Mouse (Mus musculus): Measurements from ENCODE around the gene Matn4. TPM values are rescaled to one million over a fixed set of nuclear protein-coding genes. Genes with fewer than 3 reads are reported as not detected.

The Matn4 gene
- total RNA-seq, 1 experiment, result 2.3 TPM

DNA sequence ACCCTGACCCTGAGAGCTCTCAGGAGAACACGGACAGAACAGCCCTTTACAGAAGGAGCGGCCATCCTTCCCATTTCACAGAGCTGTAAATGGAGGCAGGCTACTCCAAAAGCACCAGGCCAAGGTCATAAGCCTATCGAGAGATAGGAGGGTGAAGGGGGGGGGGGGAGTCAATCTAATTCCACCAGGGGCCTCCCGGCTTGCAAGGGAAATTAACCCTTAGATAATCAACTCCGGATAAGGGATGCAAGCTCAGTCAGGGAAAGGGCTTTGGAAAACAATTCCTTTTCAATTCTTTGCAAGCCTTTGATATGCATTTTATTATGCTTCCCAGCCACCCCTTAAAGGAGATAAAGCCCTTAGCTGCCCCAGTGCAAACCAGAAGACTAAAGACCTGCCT is 23.5 kb upstream of the Matn4 start:
- H3K4me1 ChIP-seq (ENCODE audit: control insufficient read depth in 2 of 2, insufficient read depth in 2 of 2, low read length in 2 of 2, poor library complexity in 1 of 2), result peaks cover 7 to 41% of the 10 kb centered on the region in 2 experiments; a peak in 3 of 4 replicates

DNA sequence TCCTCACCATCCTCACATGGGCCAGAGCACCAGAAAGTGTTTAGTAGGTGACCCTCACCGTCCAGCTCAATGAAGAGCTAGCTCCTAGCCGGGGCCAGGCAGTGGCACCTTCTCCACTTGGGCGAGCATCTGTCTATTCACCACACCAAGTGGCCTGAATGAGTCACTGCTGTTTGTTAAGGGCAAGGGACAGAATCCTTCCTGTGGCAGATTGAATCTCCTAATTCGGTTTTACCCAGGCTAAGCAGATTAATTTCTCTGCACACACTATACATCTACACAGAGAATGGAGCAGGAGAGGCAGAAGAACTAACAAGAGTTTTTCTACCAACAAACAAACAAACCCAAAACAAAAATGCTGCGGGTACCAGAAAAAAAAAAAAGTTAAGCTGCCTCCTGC is 22.0 kb upstream of the Matn4 start:
- Histone ChIP-seq H3K9ac (ENCODE audit: insufficient read depth, low read depth, low read length, poor library complexity, severe bottlenecking) (no peak overlapping the region), H3K36me3 (ENCODE audit: control insufficient read depth, insufficient read depth, low read length, poor library complexity, severe bottlenecking) (peaks cover 38% of the 10 kb centered on the region), H3K27ac (ENCODE audit: insufficient read depth, low read depth, low read length, poor library complexity, severe bottlenecking) (no peak overlapping the region), H3K4me3 (ENCODE audit: insufficient read depth in 1 of 2, low read depth in 1 of 2, low read length in 2 of 2, poor library complexity in 1 of 2, severe bottlenecking in 1 of 2) (no peak overlapping the region), H3K4me1 (ENCODE audit: control insufficient read depth in 2 of 2, insufficient read depth in 2 of 2, low read length in 2 of 2, poor library complexity in 1 of 2) (peaks cover 5 to 29% of the 10 kb centered on the region in 2 experiments; a peak in 3 of 4 replicates), H3K9me3 (ENCODE audit: control insufficient read depth, insufficient read depth, low read depth, low read length) (no peaks in the 10 kb centered on the region)
- TF ChIP-seq CHD2 (IDR thresholded peaks at IDR 0.05; ENCODE audit: low read depth, low read length) (no peak), HCFC1 (IDR thresholded peaks at IDR 0.05; ENCODE audit: borderline replicate concordance, insufficient read depth, low read length) (no peak), MAFK (IDR thresholded peaks at IDR 0.05; ENCODE audit: insufficient read depth, low read depth, low read length) (no peak), ZNF384 (IDR thresholded peaks at IDR 0.05; ENCODE audit: low read depth, low read length) (no peak), ZC3H11A (IDR thresholded peaks at IDR 0.05; ENCODE audit: borderline replicate concordance, low read depth, low read length) (no peak)
- in situ Hi-C loops (cut with MboI; ENCODE audit: low sequenced_read_pairs in 2 of 2, unreplicated experiment in 2 of 2), result no loop called here
- DNase-seq (ENCODE audit: low read depth, low spot score), result no peak

More for the DNA sequence above, 23.5 kb upstream of the Matn4 start:
- H3K36me3 ChIP-seq (ENCODE audit: control insufficient read depth, insufficient read depth, low read length, poor library complexity, severe bottlenecking), result peaks cover 36% of the 10 kb centered on the region
- DNase-seq (ENCODE audit: low read depth, low spot score), result no peak
- H3K27ac ChIP-seq (ENCODE audit: insufficient read depth, low read depth, low read length, poor library complexity, severe bottlenecking), result no peak overlapping the region
- in situ Hi-C loops (cut with MboI; ENCODE audit: low sequenced_read_pairs in 2 of 2, unreplicated experiment in 2 of 2), result no loop called here
- no peak for TF ChIP-seq CHD2 (IDR thresholded peaks at IDR 0.05; ENCODE audit: low read depth, low read length)
- TF ChIP-seq ZC3H11A (IDR thresholded peaks at IDR 0.05; ENCODE audit: borderline replicate concordance, low read depth, low read length), result no peak
- H3K9ac ChIP-seq (ENCODE audit: insufficient read depth, low read depth, low read length, poor library complexity, severe bottlenecking), result no peak overlapping the region
- no peaks in the 10 kb centered on the region for H3K9me3 ChIP-seq (ENCODE audit: control insufficient read depth, insufficient read depth, low read depth, low read length)
- no peak overlapping the region for H3K4me3 ChIP-seq (ENCODE audit: insufficient read depth in 1 of 2, low read depth in 1 of 2, low read length in 2 of 2, poor library complexity in 1 of 2, severe bottlenecking in 1 of 2)

DNA sequence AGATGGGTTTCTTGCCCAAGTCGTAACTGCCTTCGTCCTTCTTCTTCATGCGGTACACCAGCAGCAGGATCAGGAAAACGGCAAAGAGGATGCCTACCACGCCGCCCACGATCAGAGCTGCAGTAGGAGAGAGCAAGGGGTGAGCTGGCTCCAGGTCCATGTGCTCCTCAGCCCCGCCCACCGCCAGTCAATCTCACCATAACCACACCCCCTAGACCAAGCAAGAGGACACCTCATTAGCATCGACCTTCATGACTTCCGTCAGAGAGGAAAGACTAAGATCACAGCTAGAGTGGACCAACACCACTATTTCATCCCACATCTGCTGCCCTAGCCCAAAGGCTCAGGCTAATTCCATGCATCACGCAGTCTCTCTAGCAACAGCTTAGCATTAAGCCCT is 21.2 kb upstream of the Matn4 start:
- in situ Hi-C loops (cut with MboI; ENCODE audit: low sequenced_read_pairs in 2 of 2, unreplicated experiment in 2 of 2), result no loop called here
- Histone ChIP-seq H3K9ac (ENCODE audit: insufficient read depth, low read depth, low read length, poor library complexity, severe bottlenecking) (peak overlapping the region; percentile 23; the same call in 1 of the 2 replicates), H3K27ac (ENCODE audit: insufficient read depth, low read depth, low read length, poor library complexity, severe bottlenecking) (no peak overlapping the region), H3K9me3 (ENCODE audit: control insufficient read depth, insufficient read depth, low read depth, low read length) (no peaks in the 10 kb centered on the region), H3K4me3 (ENCODE audit: insufficient read depth in 1 of 2, low read depth in 1 of 2, low read length in 2 of 2, poor library complexity in 1 of 2, severe bottlenecking in 1 of 2) (peak overlapping the region; percentile 19 to 24; a peak in 2 of 4 replicates), H3K36me3 (ENCODE audit: control insufficient read depth, insufficient read depth, low read length, poor library complexity, severe bottlenecking) (peaks cover 38% of the 10 kb centered on the region), H3K4me1 (ENCODE audit: control insufficient read depth in 2 of 2, insufficient read depth in 2 of 2, low read length in 2 of 2, poor library complexity in 1 of 2) (peaks cover 5 to 24% of the 10 kb centered on the region in 2 experiments; a peak in 3 of 4 replicates)
- no peak for DNase-seq (ENCODE audit: low read depth, low spot score)
- TF ChIP-seq MAFK (IDR thresholded peaks at IDR 0.05; ENCODE audit: insufficient read depth, low read depth, low read length) (no peak), HCFC1 (IDR thresholded peaks at IDR 0.05; ENCODE audit: borderline replicate concordance, insufficient read depth, low read length) (no peak), CHD2 (IDR thresholded peaks at IDR 0.05; ENCODE audit: low read depth, low read length) (no peak), ZNF384 (IDR thresholded peaks at IDR 0.05; ENCODE audit: low read depth, low read length) (no peak), ZC3H11A (IDR thresholded peaks at IDR 0.05; ENCODE audit: borderline replicate concordance, low read depth, low read length) (no peak)

DNA sequence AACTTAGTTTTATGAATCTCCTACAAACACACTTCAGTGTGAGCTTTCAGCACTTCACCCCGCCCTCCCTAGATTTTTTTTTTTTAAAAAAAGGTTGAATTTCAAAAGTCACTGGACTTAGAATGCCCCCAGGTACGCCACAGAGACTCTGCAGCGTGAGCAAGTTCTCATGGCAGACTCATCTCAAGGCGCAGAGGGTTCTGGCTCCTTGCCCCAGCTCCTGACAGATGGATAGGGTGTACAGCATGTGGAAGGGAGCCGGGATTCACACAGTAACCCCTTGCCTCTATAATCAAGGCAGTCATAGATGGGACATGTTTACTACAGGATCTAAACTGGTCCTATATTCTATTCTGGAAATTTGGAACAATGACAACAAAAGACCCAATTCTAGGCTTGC is 20.4 kb upstream of the Matn4 start:
- no peak for DNase-seq (ENCODE audit: low read depth, low spot score)
- Histone ChIP-seq H3K36me3 (ENCODE audit: control insufficient read depth, insufficient read depth, low read length, poor library complexity, severe bottlenecking) (peaks cover 38% of the 10 kb centered on the region), H3K4me3 (ENCODE audit: insufficient read depth in 1 of 2, low read depth in 1 of 2, low read length in 2 of 2, poor library complexity in 1 of 2, severe bottlenecking in 1 of 2) (no peak overlapping the region; a peak in 1 of 4 replicates), H3K4me1 (ENCODE audit: control insufficient read depth in 2 of 2, insufficient read depth in 2 of 2, low read length in 2 of 2, poor library complexity in 1 of 2) (peaks cover 4 to 19% of the 10 kb centered on the region in 2 experiments; a peak in 3 of 4 replicates), H3K27ac (ENCODE audit: insufficient read depth, low read depth, low read length, poor library complexity, severe bottlenecking) (no peak overlapping the region), H3K9me3 (ENCODE audit: control insufficient read depth, insufficient read depth, low read depth, low read length) (no peaks in the 10 kb centered on the region), H3K9ac (ENCODE audit: insufficient read depth, low read depth, low read length, poor library complexity, severe bottlenecking) (no peak overlapping the region)
- in situ Hi-C loops (cut with MboI; ENCODE audit: low sequenced_read_pairs in 2 of 2, unreplicated experiment in 2 of 2), result no loop called here
- no peak for TF ChIP-seq ZNF384 (IDR thresholded peaks at IDR 0.05; ENCODE audit: low read depth, low read length)
- TF ChIP-seq CHD2 (IDR thresholded peaks at IDR 0.05; ENCODE audit: low read depth, low read length), result no peak
- TF ChIP-seq MAFK (IDR thresholded peaks at IDR 0.05; ENCODE audit: insufficient read depth, low read depth, low read length), result no peak
- TF ChIP-seq HCFC1 (IDR thresholded peaks at IDR 0.05; ENCODE audit: borderline replicate concordance, insufficient read depth, low read length), result no peak
- no peak for TF ChIP-seq ZC3H11A (IDR thresholded peaks at IDR 0.05; ENCODE audit: borderline replicate concordance, low read depth, low read length)

DNA sequence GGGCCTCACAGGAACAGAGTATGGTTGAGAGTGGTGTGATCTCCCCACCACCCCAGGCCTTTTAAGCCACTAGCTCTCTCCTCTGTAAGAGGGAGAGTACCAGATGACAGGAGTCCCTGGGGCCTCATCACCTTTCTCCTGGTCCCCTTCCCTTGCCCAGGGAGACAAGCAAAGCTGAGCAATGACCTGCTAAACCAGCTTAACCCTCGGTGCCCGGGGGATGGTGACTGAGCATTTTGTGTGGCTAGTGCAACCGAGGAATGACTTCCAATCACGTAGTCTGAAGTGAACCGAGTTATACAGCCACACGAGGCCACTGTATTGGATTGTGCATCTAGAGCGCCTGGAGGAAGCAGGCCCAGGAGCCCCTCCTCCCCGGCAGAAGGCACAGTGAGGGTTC is 19.4 kb upstream of the Matn4 start:
- TF ChIP-seq ZC3H11A (IDR thresholded peaks at IDR 0.05; ENCODE audit: borderline replicate concordance, low read depth, low read length) (no peak), HCFC1 (IDR thresholded peaks at IDR 0.05; ENCODE audit: borderline replicate concordance, insufficient read depth, low read length) (no peak), CHD2 (IDR thresholded peaks at IDR 0.05; ENCODE audit: low read depth, low read length) (no peak), ZNF384 (IDR thresholded peaks at IDR 0.05; ENCODE audit: low read depth, low read length) (no peak), MAFK (IDR thresholded peaks at IDR 0.05; ENCODE audit: insufficient read depth, low read depth, low read length) (no peak)
- Histone ChIP-seq H3K4me3 (ENCODE audit: insufficient read depth in 1 of 2, low read depth in 1 of 2, low read length in 2 of 2, poor library complexity in 1 of 2, severe bottlenecking in 1 of 2) (no peak overlapping the region), H3K9me3 (ENCODE audit: control insufficient read depth, insufficient read depth, low read depth, low read length) (no peaks in the 10 kb centered on the region), H3K36me3 (ENCODE audit: control insufficient read depth, insufficient read depth, low read length, poor library complexity, severe bottlenecking) (peaks cover 33% of the 10 kb centered on the region), H3K4me1 (ENCODE audit: control insufficient read depth in 2 of 2, insufficient read depth in 2 of 2, low read length in 2 of 2, poor library complexity in 1 of 2) (peaks cover 2 to 15% of the 10 kb centered on the region in 2 experiments; a peak in 3 of 4 replicates), H3K27ac (ENCODE audit: insufficient read depth, low read depth, low read length, poor library complexity, severe bottlenecking) (no peak overlapping the region), H3K9ac (ENCODE audit: insufficient read depth, low read depth, low read length, poor library complexity, severe bottlenecking) (no peak overlapping the region)
- no peak for DNase-seq (ENCODE audit: low read depth, low spot score)
- in situ Hi-C loops (cut with MboI; ENCODE audit: low sequenced_read_pairs in 2 of 2, unreplicated experiment in 2 of 2), result no loop called here

All from ES-E14 (cell line).